Mouse (Mus musculus) left cerebral cortex, adult 11 months (tissue): ENCODE data around the gene Isg20.

Experiments used
- DNase-seq: peaks from one replicate; pipeline ENCODE4 v3.0.0; 2022; ENCODE audit warnings: low spot score

Gene Isg20

DNA sequence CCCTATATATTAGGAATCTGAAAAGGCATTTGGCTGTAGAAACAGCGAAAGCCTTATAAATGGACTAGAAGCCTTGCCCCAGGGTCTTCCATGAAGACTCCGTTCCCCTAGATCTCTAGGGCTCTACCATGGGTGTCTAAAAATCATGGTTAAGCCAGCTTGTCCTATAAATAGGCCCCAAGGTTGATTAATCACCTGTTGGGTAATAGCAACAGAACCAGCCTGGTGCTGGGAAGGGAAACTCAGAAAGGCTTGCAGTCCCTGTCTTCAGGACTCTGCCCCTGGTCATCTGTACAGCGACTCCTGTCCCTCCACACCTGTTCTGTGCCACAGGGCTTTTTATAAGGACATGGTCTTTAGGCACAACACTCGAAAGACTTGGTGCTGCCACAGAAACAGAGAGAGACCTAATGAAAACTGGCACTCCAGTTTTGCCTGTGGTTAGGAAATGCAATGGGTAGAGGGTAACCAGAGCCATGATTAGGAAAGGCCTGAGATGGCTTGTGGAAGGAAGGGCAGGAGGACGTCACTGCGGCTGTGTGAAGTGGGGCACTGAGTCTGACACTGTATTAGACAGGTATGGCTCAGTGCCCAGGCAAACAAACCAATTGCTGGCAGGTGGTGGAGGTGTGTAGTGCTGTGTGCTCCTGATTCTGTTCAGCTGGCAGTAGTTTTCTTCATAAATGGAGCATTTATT, 9.9 kb upstream of the Isg20 start:
- DNase-seq, result no peak

DNA sequence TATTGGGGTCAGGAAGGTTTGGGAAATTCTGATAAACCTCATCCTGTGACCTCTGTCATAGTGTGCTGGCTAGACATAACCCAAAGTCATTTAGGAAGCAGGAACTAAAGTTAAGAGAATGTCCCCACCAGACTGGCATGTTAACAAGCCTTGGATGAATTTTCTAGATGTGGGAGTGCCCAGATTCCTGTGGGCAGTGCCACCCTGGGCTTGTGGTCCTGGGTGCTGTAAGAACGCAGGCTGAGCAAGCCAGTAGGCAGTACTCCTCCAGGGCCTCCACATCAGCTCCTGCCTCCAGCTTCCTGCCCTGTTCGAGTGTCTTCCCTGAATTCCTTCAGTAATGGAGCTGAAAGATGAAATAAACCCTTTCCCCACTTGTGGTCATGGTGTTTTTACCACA, 9.0 kb upstream of the Isg20 start:
- no peak for DNase-seq

GRCm38 (mm10) chr7:78909026-78909425, 4.2 kb upstream of the Isg20 start:
- DNase-seq, result no peak

DNA sequence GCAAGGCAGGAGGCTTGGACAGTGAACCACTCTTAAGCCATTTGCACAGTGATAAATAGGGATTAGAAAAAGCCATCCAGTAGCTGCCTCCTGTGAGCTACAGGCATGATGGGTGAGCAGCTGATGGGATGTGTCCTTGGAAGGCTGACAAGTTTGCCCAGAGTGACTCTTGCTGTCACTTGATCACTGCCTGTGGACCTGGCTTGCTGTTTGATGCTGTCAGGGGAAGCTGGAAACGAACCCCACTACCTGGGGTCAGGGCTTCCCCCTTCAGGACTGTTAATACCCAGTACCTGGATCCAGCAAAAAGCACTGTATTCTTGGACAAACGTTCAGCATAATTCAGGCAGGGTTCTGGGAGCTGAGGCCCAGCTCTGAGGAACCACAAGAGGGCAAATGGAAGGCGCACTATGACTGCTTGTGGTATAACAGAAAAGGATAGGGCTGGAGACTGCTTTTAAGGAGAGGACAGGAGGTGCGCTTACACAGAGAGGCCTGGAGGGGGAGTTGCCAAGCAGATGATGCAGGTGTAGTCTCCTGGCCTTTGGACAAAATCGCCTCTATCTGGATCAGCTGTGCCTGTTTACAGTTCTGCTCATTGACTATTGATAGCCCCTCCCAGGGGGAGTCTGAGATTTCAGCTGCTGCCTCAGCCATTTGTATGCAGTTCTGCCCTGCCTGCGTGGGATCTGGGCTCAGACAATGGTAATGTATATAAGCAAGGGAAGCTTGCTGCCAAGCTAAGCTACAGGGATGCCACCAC, 2.7 kb upstream of the Isg20 start:
- no peak for DNase-seq

DNA sequence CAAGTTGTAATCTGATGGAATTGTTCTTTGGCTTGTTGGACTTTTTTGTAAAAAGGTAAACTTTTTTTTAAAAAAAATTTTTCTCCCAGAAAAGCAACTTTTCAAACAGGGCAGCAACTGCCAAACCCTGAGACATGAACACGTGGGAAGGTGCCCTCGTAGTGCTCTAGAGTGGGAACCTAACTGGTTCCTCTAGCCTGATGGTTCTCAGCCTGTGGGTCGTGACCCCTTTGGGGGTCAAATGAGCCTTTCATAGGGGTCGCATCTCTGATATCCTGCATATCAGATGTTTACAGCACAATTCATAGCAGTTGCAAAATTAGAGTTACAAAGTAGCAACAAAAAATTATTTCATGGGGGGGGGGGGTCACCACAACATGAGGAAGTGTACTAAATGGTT, 2.0 kb upstream of the Isg20 start:
- no peak for DNase-seq

DNA sequence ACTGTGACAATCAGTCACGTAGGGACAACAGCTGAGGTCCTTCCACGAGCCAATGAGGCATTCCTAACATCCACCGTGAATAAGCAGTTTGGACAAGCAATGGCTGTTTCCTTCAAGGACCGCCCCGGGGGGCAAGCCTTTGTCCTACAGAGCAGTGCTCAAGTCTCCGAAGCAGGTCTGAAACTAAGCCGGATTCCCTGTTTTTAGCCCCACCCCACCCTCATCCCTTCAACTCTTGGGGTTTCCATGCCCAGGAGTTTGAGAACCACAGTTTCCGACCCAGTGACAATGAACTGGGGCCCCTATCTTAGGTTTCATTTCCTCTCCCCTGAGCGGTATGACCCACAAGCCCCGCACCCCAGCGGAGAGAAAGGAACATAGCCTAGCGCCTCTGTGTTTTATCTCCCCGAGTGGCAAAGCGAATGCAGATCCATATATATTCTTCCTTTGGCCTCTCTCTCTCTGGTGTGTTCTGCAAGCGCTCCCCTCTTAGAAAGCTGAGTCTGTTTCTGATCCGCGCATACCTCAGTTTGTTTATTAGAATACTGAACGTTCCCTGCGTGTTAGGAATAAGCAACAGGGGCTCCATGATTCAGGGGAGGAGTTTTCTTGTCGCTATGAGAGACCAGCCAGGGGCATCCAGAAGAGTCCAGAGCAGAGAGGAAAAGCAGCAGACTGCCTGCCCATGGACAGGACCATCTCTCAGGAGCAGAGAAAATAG, 811 bp upstream of the Isg20 start:
- DNase-seq, result no peak

DNA sequence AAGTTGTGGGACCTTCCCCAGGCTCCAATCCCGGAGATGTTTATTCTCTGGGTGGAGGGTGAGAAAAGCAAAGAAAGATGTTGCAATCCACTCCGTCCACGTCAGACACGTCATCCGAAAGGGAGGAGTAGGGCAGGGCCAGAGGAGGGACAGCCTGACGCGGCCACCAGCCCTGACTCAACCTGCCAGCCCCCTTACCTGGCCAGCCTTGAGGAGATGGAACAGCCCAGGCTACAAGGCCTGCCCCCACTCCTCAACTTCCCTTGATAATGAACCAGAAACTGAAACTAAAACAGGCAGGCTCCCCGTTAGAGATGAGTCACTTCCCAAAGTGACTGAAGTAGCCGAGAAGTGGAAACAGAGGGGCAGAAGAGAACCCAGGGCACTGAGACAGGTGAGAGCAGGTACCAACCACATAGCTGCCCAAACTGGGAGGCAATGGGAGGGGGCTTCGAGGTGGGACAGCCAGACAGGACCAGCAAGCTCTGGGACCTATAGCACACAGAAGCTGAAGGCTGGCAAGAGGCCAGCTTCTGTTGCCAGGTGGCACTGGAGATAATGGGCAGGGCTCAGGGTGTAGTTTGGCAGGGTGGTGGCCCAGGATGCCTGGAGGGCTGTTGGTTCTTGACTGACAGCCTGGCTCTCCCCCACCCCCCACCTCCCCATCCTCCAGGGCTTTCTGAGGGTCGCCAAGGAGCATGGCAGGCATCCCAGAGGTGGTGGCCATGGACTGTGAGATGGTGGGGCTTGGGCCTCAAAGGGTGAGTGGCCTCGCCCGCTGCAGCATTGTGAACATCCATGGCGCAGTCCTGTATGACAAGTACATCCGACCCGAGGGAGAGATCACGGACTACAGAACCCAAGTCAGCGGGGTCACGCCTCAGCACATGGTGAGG, 673 bp downstream of the Isg20 start:
- DNase-seq, result no peak

GRCm38 (mm10) chr7:78914545-78914845, 1.3 kb downstream of the Isg20 start:
- DNase-seq, result no peak

GRCm38 (mm10) chr7:78914896-78915510, 1.8 kb downstream of the Isg20 start:
- no peak for DNase-seq

- no peak for DNase-seq
Observed at GRCm38 (mm10) chr7:78918686-78919085, 5.5 kb downstream of the Isg20 start.

DNA sequence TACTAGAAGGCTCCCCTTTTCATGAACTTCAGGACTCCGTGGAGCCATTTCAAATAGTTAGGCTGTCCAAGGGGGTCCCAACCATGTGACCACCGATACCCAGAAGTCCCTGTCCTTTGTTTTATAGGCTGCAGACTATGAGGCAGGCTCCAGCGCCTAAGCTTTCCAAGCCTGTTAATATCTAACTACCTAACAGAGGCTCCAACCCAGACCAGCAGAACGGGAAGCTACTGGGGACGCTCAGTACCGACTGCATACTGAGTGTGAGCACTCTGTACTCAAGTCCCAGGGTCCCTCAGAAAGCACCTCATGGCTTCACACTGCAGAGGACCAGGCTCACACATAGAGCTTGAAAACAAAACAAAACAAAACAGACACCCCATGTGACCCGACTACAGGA, 9.3 kb downstream of the Isg20 start:
- no peak for DNase-seq

GRCm38 (mm10) chr7:78924300-78924699, 11.1 kb downstream of the Isg20 start:
- peak; percentile 37 for DNase-seq

DNA sequence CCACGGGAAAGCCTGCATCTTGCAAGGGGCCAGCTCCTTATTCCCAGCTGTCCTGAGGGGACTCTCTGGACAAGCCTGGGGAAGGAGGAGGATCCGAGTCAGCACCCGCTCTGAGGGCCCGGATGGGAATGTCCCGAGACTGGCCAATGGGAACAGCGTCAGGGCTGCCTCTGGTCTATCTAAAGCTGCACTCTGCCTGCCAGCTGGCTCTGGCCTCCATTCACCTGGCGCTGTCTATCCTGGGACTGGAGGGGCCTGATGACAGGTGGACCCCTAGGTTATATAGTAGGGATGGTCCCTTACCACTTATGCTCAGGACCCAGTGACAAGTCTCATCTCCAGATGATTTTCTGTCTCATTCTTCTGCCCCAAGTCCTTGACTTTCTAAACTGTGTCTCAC, 11.6 kb downstream of the Isg20 start:
- DNase-seq, result no peak

DNA sequence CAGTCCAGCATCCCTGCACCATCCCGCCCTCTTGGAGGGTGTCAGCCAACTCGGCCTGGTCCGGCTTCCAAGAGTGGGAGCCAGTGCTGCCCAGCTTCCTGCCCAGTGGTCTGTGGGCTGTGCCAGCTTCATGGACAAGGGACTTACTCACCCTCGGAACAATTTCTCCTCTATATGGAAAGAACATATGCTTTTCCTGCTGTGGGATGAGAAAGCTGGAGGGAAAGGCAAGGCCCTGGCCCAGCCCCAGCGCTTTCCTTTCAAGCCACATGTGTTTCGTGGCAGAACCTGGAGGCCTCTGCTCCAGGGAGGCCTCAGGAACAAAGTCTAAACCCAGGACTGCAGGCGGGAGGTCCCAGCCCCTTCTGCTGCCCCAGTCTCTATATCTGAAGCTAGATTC, 12.5 kb downstream of the Isg20 start:
- no peak for DNase-seq

DNA sequence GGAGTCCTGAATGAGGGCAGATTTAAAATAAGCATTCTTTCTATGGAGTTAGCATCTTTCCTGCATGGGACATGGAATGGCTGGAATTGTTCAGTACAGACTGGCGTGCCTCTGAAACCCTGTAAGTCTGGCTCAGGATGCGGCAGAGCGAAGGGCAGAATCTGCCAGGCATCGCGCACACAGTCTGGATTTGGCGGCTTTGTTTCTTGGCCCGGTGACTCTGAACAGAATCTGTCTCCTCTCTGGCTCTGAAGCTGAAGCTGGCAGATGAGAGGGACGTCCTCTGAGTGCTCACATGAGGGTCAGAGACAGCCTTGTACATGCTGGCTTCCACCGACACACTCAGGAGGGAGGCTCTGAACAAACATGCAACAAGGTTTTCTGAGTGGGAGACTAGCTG, 12.9 kb downstream of the Isg20 start:
- no peak for DNase-seq

DNA sequence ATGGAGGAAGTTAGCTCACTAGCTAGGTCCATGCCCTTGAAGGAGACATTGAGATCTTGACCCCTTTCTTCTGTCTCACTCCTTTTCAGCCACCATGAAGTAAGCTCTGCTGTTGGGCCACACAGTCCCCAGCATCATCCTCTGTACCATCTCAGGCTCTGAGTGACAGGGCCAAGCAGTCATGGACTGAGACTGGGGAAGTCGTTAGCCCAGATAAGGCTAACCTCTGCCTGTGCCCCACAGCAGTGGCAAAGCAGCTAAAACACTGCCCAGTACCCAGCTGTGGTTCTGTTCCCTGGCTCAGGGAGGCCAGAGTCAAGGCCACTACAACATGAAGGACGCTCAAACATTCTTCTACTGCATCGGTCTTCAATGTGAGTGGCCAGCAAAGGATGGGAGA, 14.0 kb downstream of the Isg20 start:
- DNase-seq, result no peak

DNA sequence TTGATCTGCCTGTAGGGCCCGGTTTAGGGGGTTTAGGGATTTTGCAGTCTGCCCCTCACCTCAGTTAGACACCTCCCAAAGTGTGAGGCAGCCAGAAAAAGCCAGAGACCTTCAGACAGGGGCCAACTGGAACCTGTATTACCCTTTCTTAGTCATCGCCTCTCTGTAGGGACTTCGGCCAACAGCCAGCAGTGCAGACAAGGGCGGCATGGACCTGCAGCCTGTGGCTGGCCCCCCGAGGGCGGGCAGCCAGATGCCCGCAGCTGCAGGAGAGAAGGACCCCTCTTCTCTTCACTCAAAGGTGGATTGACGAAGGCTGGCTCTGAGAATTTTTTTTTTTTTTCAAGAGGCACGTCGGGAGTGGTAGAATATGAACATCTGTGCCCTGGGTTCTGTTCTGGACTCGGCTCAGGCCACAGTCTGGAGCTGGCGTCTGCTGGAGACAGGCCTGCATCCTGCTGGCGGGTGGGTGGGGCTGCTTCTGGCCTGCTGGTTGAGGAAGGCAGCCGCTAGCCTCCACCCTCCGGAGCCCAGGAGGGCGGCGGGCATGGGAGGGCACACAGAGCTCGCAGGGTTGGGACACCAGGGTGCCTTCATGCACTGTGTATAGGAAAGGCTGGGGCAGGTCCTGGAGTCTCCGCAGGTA, 25.9 kb downstream of the Isg20 start:
- no peak for DNase-seq

GRCm38 (mm10) chr7:78940971-78941370, 27.7 kb downstream of the Isg20 start:
- no peak for DNase-seq

DNA sequence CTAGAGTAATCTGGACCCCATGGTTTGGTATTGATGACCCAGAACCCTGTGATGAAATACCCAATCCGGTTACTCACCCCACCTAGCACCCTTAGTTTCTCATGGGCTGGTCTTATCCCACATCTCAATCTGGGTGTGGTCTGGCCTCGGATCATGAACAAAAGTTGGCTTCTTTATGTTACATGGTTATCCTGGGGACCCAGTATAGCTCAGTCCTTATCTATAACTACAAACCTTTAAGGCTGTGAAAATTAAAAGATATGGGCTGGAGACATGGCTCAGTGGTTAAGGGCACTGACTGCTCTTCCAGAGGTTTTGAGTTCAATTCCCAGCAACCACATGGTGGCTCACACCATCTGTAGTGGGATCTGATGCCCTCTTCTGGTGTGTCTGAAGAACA, 29.3 kb downstream of the Isg20 start:
- no peak for DNase-seq

DNA sequence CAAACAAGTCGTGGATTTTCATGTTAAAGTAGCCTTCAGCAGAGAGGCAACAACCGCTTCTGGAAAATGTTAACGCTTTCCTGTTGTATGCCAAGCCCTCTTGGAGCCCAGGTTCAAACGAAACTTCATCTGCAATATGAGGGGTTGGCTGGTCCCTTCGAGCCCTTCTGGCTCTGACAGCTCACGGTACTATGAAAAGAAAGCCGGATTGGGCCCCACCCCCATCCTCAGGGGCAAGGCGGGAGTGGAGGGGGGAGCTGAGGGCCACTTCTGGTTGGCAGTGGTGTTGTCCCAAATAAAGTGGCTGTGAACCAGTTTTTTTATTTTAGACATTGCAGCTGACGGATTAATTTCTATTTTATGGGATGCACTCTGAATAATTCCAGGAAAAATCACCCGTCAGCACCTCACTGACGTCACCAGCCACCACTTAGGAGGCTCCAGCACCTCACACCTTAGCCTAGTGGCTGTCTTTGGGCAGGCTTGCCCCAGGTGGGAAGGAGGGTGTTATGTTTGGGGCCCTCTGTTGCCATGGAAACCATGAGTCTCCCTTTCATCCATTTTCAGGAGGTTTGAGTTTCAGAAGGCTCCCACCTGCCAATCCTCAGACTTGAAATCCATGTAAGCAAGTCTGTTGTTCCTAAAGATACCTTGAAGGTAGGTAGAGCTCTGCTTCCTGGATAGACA, 40.8 kb downstream of the Isg20 start:
- no peak for DNase-seq

- DNase-seq, result no peak
Observed at GRCm38 (mm10) chr7:78954619-78955018, 41.4 kb downstream of the Isg20 start.
